Mouse (Mus musculus): ENCODE data around the gene Ptges3.
"Not testable (repeated sequence)": the region's sequence is repeated elsewhere in the genome, so short reads cannot be mapped to it uniquely, and the experiment has no call there.

Ptges3 gene

GRCm38 (mm10) chr10:128059207-128059981, 640 bp downstream of the Ptges3 start:
- peak; percentile 80 for DNase-seq

GRCm38 (mm10) chr10:128061109-128061508, 2.4 kb downstream of the Ptges3 start:
- no peak for DNase-seq

- no peak for DNase-seq
Observed at GRCm38 (mm10) chr10:128062221-128062989, 3.7 kb downstream of the Ptges3 start.

GRCm38 (mm10) chr10:128066072-128066471, 7.3 kb downstream of the Ptges3 start:
- DNase-seq, result no peak

GRCm38 (mm10) chr10:128069201-128069600, 10.4 kb downstream of the Ptges3 start:
- DNase-seq, result no peak

GRCm38 (mm10) chr10:128070432-128070831, 11.7 kb downstream of the Ptges3 start:
- not testable (repeated sequence) for DNase-seq

GRCm38 (mm10) chr10:128078269-128078668, 19.5 kb downstream of the Ptges3 start:
- not testable (repeated sequence) for DNase-seq

GRCm38 (mm10) chr10:128080496-128080895, 21.7 kb downstream of the Ptges3 start:
- peak; percentile 23 for DNase-seq

- no peak for DNase-seq
Observed at GRCm38 (mm10) chr10:128081807-128082476, 23.2 kb downstream of the Ptges3 start.

- no peak for DNase-seq
Observed at GRCm38 (mm10) chr10:128082477-128082808, 23.7 kb downstream of the Ptges3 start.

- peak; percentile 98 for DNase-seq
Observed at GRCm38 (mm10) chr10:128082880-128083421, 24.2 kb downstream of the Ptges3 start, which contains the start of gene Atp5b. Gene Atp5b (plus strand): TSS chr10:128083273.

- DNase-seq, result peak; percentile 42
Observed at GRCm38 (mm10) chr10:128083688-128084087, 24.9 kb downstream of the Ptges3 start.

- DNase-seq, result no peak
Observed at GRCm38 (mm10) chr10:128084160-128084559, 25.4 kb downstream of the Ptges3 start.

- peak; percentile 52 for DNase-seq
Observed at GRCm38 (mm10) chr10:128086391-128086790, 27.6 kb downstream of the Ptges3 start.

GRCm38 (mm10) chr10:128087216-128087615, 28.5 kb downstream of the Ptges3 start:
- not testable (repeated sequence) for DNase-seq

GRCm38 (mm10) chr10:128088181-128088580, 29.4 kb downstream of the Ptges3 start:
- DNase-seq, result no peak

GRCm38 (mm10) chr10:128089842-128090241, 31.1 kb downstream of the Ptges3 start:
- no peak for DNase-seq

GRCm38 (mm10) chr10:128090651-128091563, 32.2 kb downstream of the Ptges3 start:
- peak; percentile 93 for DNase-seq

- peak; percentile 89 for DNase-seq
Observed at GRCm38 (mm10) chr10:128091564-128092505, 33.1 kb downstream of the Ptges3 start, which contains the start of gene Baz2a. Gene Baz2a (plus strand): TSS chr10:128091577.

All from thymus, postnatal 14 days (tissue).